ENCODE assay signal across 18 mouse cellular contexts in the genomic region with DNA sequence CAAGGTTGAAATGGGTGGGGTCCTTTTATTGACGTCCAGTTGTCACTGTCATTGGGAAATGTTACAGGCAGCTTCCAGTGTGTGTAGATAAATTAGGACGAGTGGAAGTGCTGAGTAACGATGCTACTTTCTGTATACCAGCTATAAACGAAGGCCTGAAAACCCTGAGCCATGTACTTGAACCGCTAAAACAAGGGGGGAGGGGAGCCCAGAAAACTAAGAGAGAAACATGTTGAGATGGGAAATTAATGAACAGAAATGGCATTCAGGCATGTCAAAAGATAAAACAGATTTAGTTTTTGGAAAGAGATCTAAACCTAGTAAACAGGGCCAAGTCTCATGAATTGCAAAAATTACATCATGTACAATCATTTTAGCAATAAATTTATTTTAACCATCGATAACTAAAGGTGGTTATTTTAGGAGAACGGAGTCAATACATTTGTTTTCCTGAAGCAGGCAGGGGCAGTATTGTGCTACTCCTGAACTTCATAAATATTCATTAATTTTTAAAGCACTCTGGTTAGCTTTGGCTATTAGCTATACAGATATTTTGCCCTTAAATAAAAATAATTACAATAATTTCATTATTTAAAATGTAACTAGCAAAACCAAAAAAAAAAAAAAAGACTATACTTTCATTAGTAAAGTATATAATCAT.
DNase-seq lines count a peak whose midpoint lies in the region; ATAC-seq and TF ChIP-seq lines count a peak whose summit lies in the region.
"Had no signal": no experiment of that assay in that cellular context is flagged by ENCODE, and none has a peak within 500 bp of the region (broad histone marks: within the 10 kb centered on the region; RNA-seq: fewer than 3 reads in every experiment).

No protein-coding gene starts in this region.

- peaks cover 10% of the 10 kb centered on the region for H3K4me1 ChIP-seq in heart, adult 2 months (ENCODE audit: control insufficient read depth, insufficient read depth, low read length)
- peaks cover 8% of the 10 kb centered on the region for H3K4me1 ChIP-seq in embryonic facial prominence, embryonic 11.5 days (ENCODE audit: control insufficient read depth, insufficient read depth, low read length)

- TF ChIP-seq POLR2A in heart, adult 2 months (IDR thresholded peaks at IDR 0.05; ENCODE audit: insufficient read depth, low read depth, low read length), result no peak

- intact Hi-C loops in heart, adult 2 months (cut with DNase I), result loop anchor here (5.0 to 10.0 kb wide), 3 partner anchors 146 to 403 kb away; partner anchors contain the start of gene Atg10
- intact Hi-C loops in heart, postnatal 25 days (cut with DNase I), result loop anchor here (10.0 kb wide), 1 partner anchor 433 kb away; no protein-coding TSS in a partner anchor

- H3K9me3 ChIP-seq in embryonic facial prominence, embryonic 11.5 days (replicated peaks; ENCODE audit: control insufficient read depth, low read length), result no peaks in the 10 kb centered on the region
- H3K9me3 ChIP-seq: embryonic facial prominence, embryonic 12.5 days; heart, embryonic 10.5 days; hindbrain, embryonic 13.5 days; limb, embryonic 15.5 days; liver, embryonic 15.5 days had no signal

- H3K9ac ChIP-seq in heart, adult 2 months (ENCODE audit: low read depth, low read length), result no peak overlapping the region
- no peak overlapping the region for H3K9ac ChIP-seq in embryonic facial prominence, embryonic 11.5 days (replicated peaks; ENCODE audit: low read length)
- H3K9ac ChIP-seq: embryonic facial prominence, embryonic 12.5 days; hindbrain, embryonic 13.5 days; limb, embryonic 15.5 days; liver, embryonic 15.5 days had no signal

- ATAC-seq in embryonic facial prominence, embryonic 11.5 days (replicated peaks; ENCODE audit: insufficient number of reproducible peaks, low FRiP score, low TSS enrichment, low read depth), result no peak

- H3K4me3 ChIP-seq in heart, adult 2 months, result no peak overlapping the region
- no peak overlapping the region for H3K4me3 ChIP-seq in layer of hippocampus, adult 2 months
- no peak overlapping the region for H3K4me3 ChIP-seq in embryonic facial prominence, embryonic 11.5 days (ENCODE audit: low read depth, low read length)
- H3K4me3 ChIP-seq: embryonic facial prominence, embryonic 12.5 days; heart, embryonic 10.5 days; hindbrain, embryonic 13.5 days; limb, embryonic 15.5 days; liver, embryonic 15.5 days had no signal

- TF ChIP-seq EP300 in heart, adult 2 months (IDR thresholded peaks at IDR 0.05; ENCODE audit: insufficient read depth, low read depth, low read length), result no peak

- H3K79me2 ChIP-seq in heart, adult 2 months (replicated peaks; ENCODE audit: control insufficient read depth, insufficient read depth, low read length), result no peaks in the 10 kb centered on the region

- no peak overlapping the region for H3K27ac ChIP-seq in heart, adult 2 months
- no peak overlapping the region for H3K27ac ChIP-seq in layer of hippocampus, adult 2 months
- H3K27ac ChIP-seq in embryonic facial prominence, embryonic 11.5 days (replicated peaks; ENCODE audit: low read depth, low read length), result no peak overlapping the region
- H3K27ac ChIP-seq: heart, embryonic 10.5 days; hindbrain, embryonic 13.5 days; liver, embryonic 15.5 days; stomach, postnatal 0 days had no signal

- H3K27me3 ChIP-seq in heart, adult 2 months (ENCODE audit: control insufficient read depth, insufficient read depth, low read length), result no peaks in the 10 kb centered on the region
- no peaks in the 10 kb centered on the region for H3K27me3 ChIP-seq in embryonic facial prominence, embryonic 11.5 days (ENCODE audit: control insufficient read depth, insufficient read depth, low read length)
- H3K27me3 ChIP-seq: embryonic facial prominence, embryonic 12.5 days; hindbrain, embryonic 13.5 days; limb, embryonic 15.5 days; liver, embryonic 15.5 days had no signal

- WGBS in heart, adult 2 months, result 61% methylated on average over 7 of the region's 7 CpGs
- WGBS in embryonic facial prominence, embryonic 11.5 days, result 51% methylated on average over 7 of the region's 7 CpGs

- DNase-seq in heart, adult 2 months, result no peak
- no peak for DNase-seq in heart, postnatal 25 days (ENCODE audit: low spot score)
- no peak for DNase-seq in layer of hippocampus, adult 2 months (ENCODE audit: low spot score in 2 of 2)
- DNase-seq in layer of hippocampus, adult 11-12 months (ENCODE audit: low spot score), result no peak
- DNase-seq in MN1 (ENCODE audit: low spot score), result peak; percentile 31
- DNase-seq in embryonic facial prominence, embryonic 11.5 days (ENCODE audit: low spot score), result peak; percentile 42
- DNase-seq in urinary bladder, postnatal 36 days (ENCODE audit: low spot score in 2 of 2), result no peak
- DNase-seq: adrenal gland, adult 8-10 months; cerebellum, adult 9-10 months; gastrocnemius, postnatal 36 days; kidney, adult 8-10 months; right cerebral cortex, postnatal 4 days had no signal

- H3K4me2 ChIP-seq in embryonic facial prominence, embryonic 11.5 days (ENCODE audit: low read depth, low read length), result no peak overlapping the region
- H3K4me2 ChIP-seq: hindbrain, embryonic 13.5 days; limb, embryonic 15.5 days; liver, embryonic 15.5 days had no signal

- peak; percentile 30 for TF ChIP-seq CTCF in heart, adult 2 months (IDR thresholded peaks at IDR 0.05)
- TF ChIP-seq CTCF in layer of hippocampus, adult 2 months (conservative IDR thresholded peaks at IDR 0.05), result peak; percentile 70

- peaks cover 4% of the 10 kb centered on the region for H3K36me3 ChIP-seq in heart, adult 2 months (ENCODE audit: control insufficient read depth, insufficient read depth, low read length)
- H3K36me3 ChIP-seq in embryonic facial prominence, embryonic 11.5 days (replicated peaks; ENCODE audit: control insufficient read depth, insufficient read depth, low read depth, low read length), result no peaks in the 10 kb centered on the region
- H3K36me3 ChIP-seq: embryonic facial prominence, embryonic 12.5 days; heart, embryonic 10.5 days; hindbrain, embryonic 13.5 days; limb, embryonic 15.5 days; liver, embryonic 15.5 days had no signal

Comparison
In these comparisons a context has a peak if more than half of its experiments do, and no peak if none do; other contexts are left out.
1. DNase-seq: peak in MN1 (single experiment) and embryonic facial prominence, embryonic 11.5 days (single experiment); none in heart, adult 2 months (0 of 2), heart, postnatal 25 days (single experiment), layer of hippocampus, adult 2 months (0 of 2), layer of hippocampus, adult 11-12 months (single experiment) and urinary bladder, postnatal 36 days (0 of 2).